Mouse (Mus musculus) cerebral cortex, adult 2 months (tissue): ENCODE results near the gene Arhgap28.

Experiments used
- WGBS: fragments of 180-500 bp; shearing (Covaris S2); methylation state at CpG from one replicate; pipeline ENCODE4 v1.1.7; 2018; 5-methylcytosine and 5-hydroxymethylcytosine counted together

Gene Arhgap28

GRCm38 (mm10) chr17:67931396-67931795, 72.5 kb downstream of the Arhgap28 start:
- WGBS: 86% methylated on average over 6 of the region's 6 CpGs

- WGBS: 91% methylated on average over 3 of the region's 3 CpGs
Observed at GRCm38 (mm10) chr17:67930957-67931356, 73.0 kb downstream of the Arhgap28 start.

- 90% methylated on average over 3 of the region's 3 CpGs for WGBS
Observed at GRCm38 (mm10) chr17:67930467-67930866, 73.5 kb downstream of the Arhgap28 start.

GRCm38 (mm10) chr17:67928280-67928679, 75.6 kb downstream of the Arhgap28 start:
- 92% methylated on average over 6 of the region's 6 CpGs for WGBS

GRCm38 (mm10) chr17:67927864-67928263, 76.1 kb downstream of the Arhgap28 start:
- WGBS: 97% methylated on average over 8 of the region's 8 CpGs

- 84% methylated on average over 7 of the region's 7 CpGs for WGBS
Observed at GRCm38 (mm10) chr17:67919959-67920358, 84.0 kb downstream of the Arhgap28 start.

GRCm38 (mm10) chr17:67918201-67918600, 85.7 kb downstream of the Arhgap28 start:
- WGBS: 88% methylated on average over 7 of the region's 7 CpGs

GRCm38 (mm10) chr17:67916901-67917300, 87.0 kb downstream of the Arhgap28 start:
- 78% methylated on average over 2 of the region's 2 CpGs for WGBS

GRCm38 (mm10) chr17:67912640-67913039, 91.3 kb downstream of the Arhgap28 start:
- WGBS: 58% methylated on average over 12 of the region's 12 CpGs

- 92% methylated on average over 11 of the region's 11 CpGs for WGBS
Observed at GRCm38 (mm10) chr17:67912051-67912450, 91.9 kb downstream of the Arhgap28 start.

- WGBS: 90% methylated on average over 4 of the region's 4 CpGs
Observed at GRCm38 (mm10) chr17:67908537-67908936, 95.4 kb downstream of the Arhgap28 start.

- WGBS: 96% methylated on average over 4 of the region's 4 CpGs
Observed at GRCm38 (mm10) chr17:67908137-67908536, 95.8 kb downstream of the Arhgap28 start.

- 96% methylated on average over 10 of the region's 10 CpGs for WGBS
Observed at GRCm38 (mm10) chr17:67907532-67908054, 96.3 kb downstream of the Arhgap28 start.

- WGBS: 47% methylated on average over 3 of the region's 3 CpGs
Observed at GRCm38 (mm10) chr17:67906236-67906635, 97.7 kb downstream of the Arhgap28 start.

GRCm38 (mm10) chr17:67904315-67904944, 99.5 kb downstream of the Arhgap28 start:
- WGBS: 84% methylated on average over 14 of the region's 14 CpGs

- 92% methylated on average over 4 of the region's 4 CpGs for WGBS
Observed at GRCm38 (mm10) chr17:67902847-67903246, 101.1 kb downstream of the Arhgap28 start.

- 67% methylated on average over 11 of the region's 11 CpGs for WGBS
Observed at GRCm38 (mm10) chr17:67901161-67901560, 102.8 kb downstream of the Arhgap28 start.

GRCm38 (mm10) chr17:67899376-67899775, 104.5 kb downstream of the Arhgap28 start:
- WGBS: 82% methylated on average over 5 of the region's 5 CpGs

- WGBS: 89% methylated on average over 5 of the region's 5 CpGs
Observed at GRCm38 (mm10) chr17:67896413-67896812, 107.5 kb downstream of the Arhgap28 start.

GRCm38 (mm10) chr17:67889481-67890325, 114.2 kb downstream of the Arhgap28 start:
- WGBS: 58% methylated on average over 20 of the region's 20 CpGs

- 60% methylated on average over 9 of the region's 9 CpGs for WGBS
Observed at GRCm38 (mm10) chr17:67888081-67888480, 115.8 kb downstream of the Arhgap28 start.

- 65% methylated on average over 5 of the region's 5 CpGs for WGBS
Observed at GRCm38 (mm10) chr17:67886326-67886725, 117.6 kb downstream of the Arhgap28 start.

- WGBS: 68% methylated on average over 12 of the region's 12 CpGs
Observed at GRCm38 (mm10) chr17:67877599-67877998, 126.3 kb downstream of the Arhgap28 start.
